Mouse (Mus musculus) urinary bladder, postnatal 10 days (tissue): ENCODE results near the gene Vmn1r184.
"Not testable (repeated sequence)": the region's sequence is repeated elsewhere in the genome, so short reads cannot be mapped to it uniquely, and the experiment has no call there.

ENCODE experiments used
- DNase-seq: peaks from one replicate; pipeline ENCODE4 v3.0.0; 2022; ENCODE audit warnings: low spot score

The Vmn1r184 gene

DNA sequence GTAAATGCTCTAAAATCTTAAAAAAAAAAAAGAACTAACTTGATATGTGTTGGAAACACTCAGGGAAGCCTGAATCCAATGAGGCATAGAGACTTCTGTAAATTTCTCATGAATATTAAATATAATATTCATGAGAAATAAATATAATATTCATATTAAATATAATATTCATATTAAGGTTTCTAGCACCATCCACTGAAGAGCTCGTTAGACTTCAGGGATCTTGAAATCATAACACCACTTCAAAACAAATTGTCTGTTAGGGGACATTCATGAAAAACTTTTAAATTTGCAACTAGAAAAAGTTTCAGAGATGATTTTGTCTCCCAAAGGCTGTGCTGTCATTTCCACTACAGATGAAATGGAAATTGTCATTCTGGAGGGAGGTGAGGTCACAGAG lies at the start of gene Vmn1r184:
Gene Vmn1r184, plus strand, starts transcription at position 301 of the 400 bp plus-strand sequence.
- not testable (repeated sequence) for DNase-seq

DNA sequence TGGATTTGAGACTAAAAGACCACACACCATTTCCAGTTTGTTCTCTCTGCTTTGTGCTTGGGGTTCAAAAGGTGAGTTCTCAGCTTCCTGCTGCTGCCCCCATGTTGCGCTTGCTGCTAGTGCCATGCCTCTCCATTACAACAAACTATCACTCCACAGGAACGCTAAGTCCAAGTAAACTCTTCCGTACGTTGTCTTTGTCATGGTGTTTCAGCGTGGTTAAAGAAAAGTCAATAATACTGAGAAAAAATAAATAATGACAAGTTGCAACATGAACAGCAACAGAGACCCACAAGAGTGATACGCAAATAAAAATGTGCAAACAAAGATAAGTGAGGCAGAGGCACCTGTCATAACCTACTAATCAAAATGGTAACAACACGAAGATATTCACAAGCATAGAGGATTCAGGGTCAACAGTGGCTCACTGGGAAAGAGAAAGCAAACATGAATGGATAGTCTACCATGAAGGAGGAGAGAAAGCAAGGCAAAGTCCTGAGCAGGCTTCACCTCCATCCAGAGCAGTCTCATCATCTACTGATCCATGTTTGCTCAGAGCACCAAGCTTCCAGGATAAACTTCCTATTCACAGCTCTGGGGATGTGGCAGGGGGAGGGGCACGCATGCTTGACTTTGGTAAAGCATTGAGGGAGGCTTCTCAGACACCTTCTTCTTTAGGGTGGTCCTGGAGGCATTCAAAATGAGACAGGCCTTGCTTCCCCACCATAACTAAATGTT lies 43.5 kb downstream of the Vmn1r184 start:
- not testable (repeated sequence) for DNase-seq

DNA sequence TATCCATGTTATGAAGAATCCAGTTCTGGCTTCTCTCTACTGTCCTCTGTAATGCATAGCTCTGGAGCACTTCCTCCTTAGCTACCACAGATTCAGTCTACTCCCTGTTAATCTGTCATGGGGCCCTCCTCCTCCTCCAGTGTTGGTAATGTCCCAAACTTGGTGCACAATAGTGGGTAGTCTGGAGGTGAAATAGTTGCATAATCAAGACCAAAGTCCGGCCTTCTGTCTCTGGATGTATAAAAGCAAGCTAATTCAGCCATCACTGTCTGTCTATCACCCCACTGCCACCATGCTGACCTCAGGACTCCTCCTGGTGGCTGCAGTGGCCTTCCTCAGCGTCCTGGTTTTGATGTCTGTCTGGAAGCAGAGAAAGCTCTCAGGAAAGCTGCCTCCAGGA lies 46.8 kb downstream of the Vmn1r184 start, which contains the start of gene Cyp2a4:
Gene Cyp2a4, plus strand, starts transcription at position 244 of the 400 bp plus-strand sequence.
- DNase-seq, result not testable (repeated sequence)

DNA sequence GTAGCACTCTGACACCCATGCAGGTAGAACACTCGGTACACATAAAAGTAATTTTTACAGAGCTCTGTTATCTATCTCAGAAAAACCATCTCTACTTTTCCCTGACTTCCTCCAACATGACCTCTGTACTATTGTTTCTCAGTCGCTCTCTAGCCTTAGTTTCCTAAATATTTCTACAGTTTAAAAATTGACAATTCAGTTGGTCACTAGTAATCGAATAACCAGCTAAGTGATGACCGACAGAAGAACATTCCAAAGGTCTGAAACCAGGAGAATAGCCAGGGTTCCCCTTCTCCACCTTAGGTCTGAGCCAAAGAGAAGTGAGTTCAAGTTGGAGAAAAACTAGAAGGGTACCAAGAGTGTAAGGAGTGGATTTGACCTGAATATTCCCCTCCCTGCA lies 51.7 kb downstream of the Vmn1r184 start:
- DNase-seq, result not testable (repeated sequence)

DNA sequence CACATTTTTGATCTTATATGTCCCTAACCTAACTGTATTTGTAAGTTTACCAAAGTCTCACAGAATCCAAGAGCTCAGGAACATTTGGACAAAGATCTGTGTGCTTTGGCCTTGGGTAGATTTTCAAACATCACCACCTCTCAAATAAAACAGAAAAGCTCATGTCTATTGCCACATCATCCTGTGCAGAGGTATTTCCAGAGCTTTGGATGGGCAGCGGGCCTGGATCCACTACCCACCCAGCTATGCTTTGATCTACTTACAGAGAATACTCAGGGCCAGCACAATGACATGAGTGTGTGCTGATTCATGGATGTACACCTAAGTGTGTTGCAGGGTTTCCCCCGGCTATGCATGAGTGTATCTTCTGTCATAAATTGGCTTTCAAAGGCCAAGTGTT lies 55.1 kb downstream of the Vmn1r184 start:
- not testable (repeated sequence) for DNase-seq

DNA sequence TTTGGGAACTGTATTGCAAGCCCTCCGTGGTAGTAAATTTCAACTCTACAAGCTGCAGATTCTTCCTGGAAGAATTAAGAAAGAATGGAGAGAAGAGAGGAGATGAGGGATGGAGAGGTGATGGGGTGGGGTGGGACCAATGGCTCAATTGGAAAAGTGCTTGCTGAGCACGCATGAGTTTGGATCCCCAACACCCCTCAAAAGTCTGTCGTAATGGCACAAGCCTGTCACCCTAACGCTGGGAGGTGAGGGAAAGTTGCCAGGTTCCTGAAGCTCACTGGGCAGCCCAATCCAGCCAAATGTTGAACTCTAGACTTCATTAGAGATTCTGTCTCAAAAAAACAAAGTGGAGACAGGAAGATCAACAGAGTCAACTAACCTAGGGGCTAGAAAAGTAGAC lies 55.7 kb downstream of the Vmn1r184 start:
- DNase-seq, result not testable (repeated sequence)
